Mouse (Mus musculus) embryonic stem cell, embryonic (primary cell): ENCODE measurements around the gene Scarb1.

Experiments
- CTCF ChIA-PET, 4 experiments: fragments of 300-600 bp in 2 of 4; fragments of 350-600 bp in 2 of 4; sonication (Branson Sonifier 250); formaldehyde crosslinking; loops; one replicate each; lab custom pipeline; 2022; ENCODE audit warnings: inconsistent platforms in 2 of 4; lab: Charles Lee
- POLR2A ChIA-PET, 4 experiments: fragments of 300-600 bp in 2 of 4; fragments of 350-600 bp in 2 of 4; sonication (Branson Sonifier 250); formaldehyde crosslinking; loops; one replicate each; lab custom pipeline; 2022; ENCODE audit warnings: antibody characterized with exemption in 4 of 4, inconsistent platforms in 1 of 4; lab: Charles Lee

Gene Scarb1

GRCm38 (mm10) chr5:125309193-125309592 is 31.7 kb downstream of the Scarb1 start:
- ChIA-PET POLR2A (interaction anchor here in 1 of 4 experiments (1.3 kb wide), 1 partner anchor 31 kb away, joined by 6 read pairs; the partner anchor contains the start of gene Scarb1), CTCF (no interaction called here)

- POLR2A ChIA-PET, result interaction anchor here in 1 of 4 experiments (2.1 kb wide), 1 partner anchor 12 kb away, joined by 4 read pairs; no protein-coding TSS in a partner anchor
Measured at GRCm38 (mm10) chr5:125306824-125307223, 34.1 kb downstream of the Scarb1 start.

DNA sequence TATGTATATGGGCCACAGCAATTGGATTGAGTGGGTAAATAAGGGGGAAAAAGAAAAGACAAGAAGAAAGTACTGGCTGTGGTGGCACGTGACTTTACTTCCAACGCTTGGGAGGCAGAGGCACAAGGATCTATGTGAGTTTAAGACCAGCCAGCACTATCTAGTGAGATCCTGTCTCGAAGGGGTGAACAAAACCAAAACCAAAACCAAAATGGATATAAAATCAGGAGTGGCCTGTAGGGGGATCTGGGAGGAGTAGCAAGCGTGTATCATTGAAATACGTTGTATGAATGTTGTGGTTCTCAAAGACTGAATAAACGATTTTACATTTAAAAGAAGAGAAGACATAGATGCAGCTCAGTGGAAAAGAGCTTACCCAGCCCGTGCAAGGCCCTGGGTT is 34.5 kb downstream of the Scarb1 start:
- CTCF ChIA-PET, result interaction anchor here in 1 of 4 experiments (0.5 kb wide), 1 partner anchor 33 kb away, joined by 3 read pairs; no protein-coding TSS in a partner anchor
- POLR2A ChIA-PET, result interaction anchor here in 2 of 4 experiments (0.9 to 2.1 kb wide), 3 partner anchors 12 to 106 kb away, joined by 3 to 4 read pairs (median 3); no protein-coding TSS in a partner anchor

More at GRCm38 (mm10) chr5:125306824-125307223, 34.1 kb downstream of the Scarb1 start:
- CTCF ChIA-PET, result no interaction called here

GRCm38 (mm10) chr5:125305229-125306081 is 35.4 kb downstream of the Scarb1 start:
- ChIA-PET POLR2A (interaction anchor here in 3 of 4 experiments (0.5 to 1.9 kb wide), 11 partner anchors 18 to 249 kb away, joined by 3 to 11 read pairs (median 4); partner anchors contain the start of genes Gm10382 (in 1 of the 3) and Scarb1 (in 1 of the 3)), CTCF (interaction anchor here in 2 of 4 experiments (0.5 to 1.6 kb wide), 5 partner anchors 30 to 63 kb away, joined by 3 to 10 read pairs (median 3); no protein-coding TSS in a partner anchor)

DNA sequence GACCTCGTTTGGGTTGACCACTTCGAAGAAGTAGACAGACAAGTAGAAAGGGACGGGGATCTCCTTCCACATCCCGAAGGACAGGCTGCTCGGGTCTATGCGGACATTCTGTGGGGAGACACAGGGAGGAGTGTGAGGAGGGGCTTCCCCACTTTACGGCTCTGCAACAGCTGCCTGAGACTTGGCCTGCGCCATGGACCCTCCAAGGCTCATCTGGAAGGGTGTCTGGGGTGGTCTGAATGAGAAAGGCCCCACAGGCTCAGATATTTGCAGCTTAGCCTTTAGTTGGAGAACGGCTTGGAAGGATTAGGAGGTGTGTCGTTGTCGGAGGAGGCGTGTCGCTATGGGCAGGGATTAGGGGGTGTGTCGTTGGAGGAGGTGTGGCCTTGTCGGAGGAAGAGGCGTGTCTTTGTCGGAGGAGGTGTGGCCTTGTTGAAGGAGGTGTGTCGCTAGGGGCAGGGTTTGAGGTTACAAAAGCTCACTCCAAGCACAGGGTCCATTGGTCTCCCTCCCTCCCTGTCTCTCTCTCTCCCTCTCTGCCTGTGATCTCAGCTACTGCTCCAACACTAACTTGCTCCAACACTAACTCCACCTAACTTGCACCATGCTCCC is 36.5 kb downstream of the Scarb1 start:
- CTCF ChIA-PET, result interaction anchor here (0.6 to 1.6 kb wide), 11 partner anchors 25 to 1397 kb away, joined by 3 to 10 read pairs (median 4); partner anchors contain the start of genes Denr (in 1 of the 4) and Scarb1 (in 1 of the 4)
- POLR2A ChIA-PET, result interaction anchor here in 3 of 4 experiments (0.7 to 1.9 kb wide), 12 partner anchors 12 to 89 kb away, joined by 3 to 11 read pairs (median 4); partner anchors contain the start of genes Gm10382 (in 1 of the 3) and Scarb1 (in 1 of the 3)

- CTCF ChIA-PET, result interaction anchor here in 1 of 4 experiments (1.1 kb wide), 1 partner anchor 65 kb away, joined by 3 read pairs; no protein-coding TSS in a partner anchor
- POLR2A ChIA-PET, result interaction anchor here in 1 of 4 experiments (0.6 to 0.8 kb wide), 2 partner anchors 15 to 17 kb away, joined by 3 read pairs; no protein-coding TSS in a partner anchor
Measured at GRCm38 (mm10) chr5:125303055-125303454, 37.8 kb downstream of the Scarb1 start.

DNA sequence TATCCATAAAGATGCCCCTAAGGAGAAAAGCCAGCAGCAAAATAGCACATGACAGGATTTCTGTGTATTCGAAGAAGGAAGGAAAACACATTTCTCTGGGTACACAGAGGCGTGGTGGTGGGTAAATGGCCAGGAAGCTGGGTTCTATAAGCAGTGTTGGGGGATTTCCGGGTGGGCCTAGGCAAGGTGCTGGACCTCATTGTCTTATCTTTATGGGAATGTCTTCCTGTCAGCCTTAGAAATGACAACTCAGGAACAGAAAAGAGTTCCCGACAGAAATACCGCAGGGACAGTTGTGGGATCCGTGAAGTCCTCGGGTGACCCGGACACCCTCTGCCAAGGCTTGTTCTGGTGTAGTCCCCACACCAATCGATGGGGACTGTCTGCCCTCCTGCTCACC is 42.7 kb downstream of the Scarb1 start:
- POLR2A ChIA-PET, result interaction anchor here in 1 of 4 experiments (2.0 kb wide), 1 partner anchor 43 kb away, joined by 7 read pairs; the partner anchor contains the start of gene Scarb1
- CTCF ChIA-PET, result no interaction called here

DNA sequence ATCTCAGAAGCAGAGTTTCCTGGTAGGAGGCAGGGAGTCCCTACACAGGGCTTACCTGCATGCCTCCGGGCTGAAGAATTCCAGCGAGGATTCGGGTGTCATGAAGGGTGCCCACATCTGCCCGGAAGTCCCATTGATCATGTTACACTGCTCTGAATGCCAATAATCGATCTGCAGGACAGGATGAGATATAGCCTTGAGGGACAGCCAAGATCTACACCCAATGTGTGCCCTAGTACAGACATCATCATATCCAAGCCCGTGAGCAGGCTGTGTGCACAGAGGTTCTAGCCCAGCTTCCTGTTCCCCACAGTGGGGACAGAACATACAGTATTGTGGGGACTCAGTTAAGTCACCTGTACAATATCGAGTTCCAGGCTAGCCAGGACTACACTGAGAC is 43.7 kb downstream of the Scarb1 start:
- POLR2A ChIA-PET, result interaction anchor here in 1 of 4 experiments (1.5 to 2.0 kb wide), 2 partner anchors 17 to 44 kb away, joined by 4 to 7 read pairs; partner anchors contain the start of gene Scarb1
- CTCF ChIA-PET, result interaction anchor here in 2 of 4 experiments (0.5 to 1.0 kb wide), 2 partner anchors 71 to 93 kb away, joined by 3 to 4 read pairs; no protein-coding TSS in a partner anchor

DNA sequence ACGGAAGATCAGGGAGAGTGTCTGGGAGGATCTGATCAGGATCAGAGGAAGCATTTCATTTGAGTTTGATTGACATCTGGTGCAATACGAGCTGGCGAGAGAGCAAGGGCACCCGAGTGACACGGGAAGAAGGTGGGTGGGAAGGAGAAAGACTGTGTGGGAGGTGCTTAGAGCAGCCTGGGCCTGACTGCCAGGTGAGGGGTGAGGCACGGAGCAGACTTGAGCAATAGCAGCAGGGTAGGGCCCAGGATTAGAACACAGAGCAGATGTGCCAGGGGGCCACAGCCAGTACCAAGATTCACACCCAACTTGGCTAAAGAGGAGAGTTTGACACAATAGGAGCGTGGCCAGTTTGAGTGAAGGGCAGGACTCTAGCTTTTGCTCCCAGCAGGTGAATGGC is 47.9 kb downstream of the Scarb1 start:
- CTCF ChIA-PET, result interaction anchor here in 2 of 4 experiments (0.6 kb wide), 3 partner anchors 25 to 533 kb away, joined by 3 to 8 read pairs (median 3); no protein-coding TSS in a partner anchor
- POLR2A ChIA-PET, result interaction anchor here in 3 of 4 experiments (0.6 to 1.4 kb wide), 4 partner anchors 9 to 26 kb away, joined by 3 to 7 read pairs (median 3); no protein-coding TSS in a partner anchor

DNA sequence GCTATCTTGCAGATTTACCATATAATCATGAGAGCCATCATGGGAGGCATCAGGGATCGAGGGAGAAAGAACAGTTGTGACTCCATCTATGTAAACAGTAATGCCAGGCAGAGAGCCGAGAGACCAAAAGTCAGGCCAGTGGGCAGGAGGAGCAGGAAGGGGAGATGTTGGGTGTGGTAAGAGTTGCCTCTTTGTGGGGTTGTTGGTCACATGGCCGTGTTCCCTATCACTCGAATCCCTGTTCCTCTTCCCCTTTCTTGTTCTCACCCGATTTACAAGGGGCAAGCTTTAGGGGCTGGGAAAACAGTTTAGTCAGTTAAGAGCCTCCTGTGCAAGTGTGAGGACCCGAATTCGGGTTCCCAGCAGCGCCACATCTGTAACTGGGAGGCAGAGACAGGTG is 49.0 kb downstream of the Scarb1 start:
- POLR2A ChIA-PET, result interaction anchor here in 2 of 4 experiments (0.6 to 1.0 kb wide), 2 partner anchors 12 to 102 kb away, joined by 3 to 5 read pairs; no protein-coding TSS in a partner anchor
- CTCF ChIA-PET, result interaction anchor here in 2 of 4 experiments (0.6 to 0.8 kb wide), 2 partner anchors 21 to 389 kb away, joined by 3 read pairs; no protein-coding TSS in a partner anchor

GRCm38 (mm10) chr5:125291387-125291786 is 49.5 kb downstream of the Scarb1 start:
- CTCF ChIA-PET, result interaction anchor here in 1 of 4 experiments (0.8 kb wide), 1 partner anchor 21 kb away, joined by 3 read pairs; no protein-coding TSS in a partner anchor
- POLR2A ChIA-PET, result interaction anchor here in 1 of 4 experiments (0.6 kb wide), 1 partner anchor 103 kb away, joined by 5 read pairs; no protein-coding TSS in a partner anchor

DNA sequence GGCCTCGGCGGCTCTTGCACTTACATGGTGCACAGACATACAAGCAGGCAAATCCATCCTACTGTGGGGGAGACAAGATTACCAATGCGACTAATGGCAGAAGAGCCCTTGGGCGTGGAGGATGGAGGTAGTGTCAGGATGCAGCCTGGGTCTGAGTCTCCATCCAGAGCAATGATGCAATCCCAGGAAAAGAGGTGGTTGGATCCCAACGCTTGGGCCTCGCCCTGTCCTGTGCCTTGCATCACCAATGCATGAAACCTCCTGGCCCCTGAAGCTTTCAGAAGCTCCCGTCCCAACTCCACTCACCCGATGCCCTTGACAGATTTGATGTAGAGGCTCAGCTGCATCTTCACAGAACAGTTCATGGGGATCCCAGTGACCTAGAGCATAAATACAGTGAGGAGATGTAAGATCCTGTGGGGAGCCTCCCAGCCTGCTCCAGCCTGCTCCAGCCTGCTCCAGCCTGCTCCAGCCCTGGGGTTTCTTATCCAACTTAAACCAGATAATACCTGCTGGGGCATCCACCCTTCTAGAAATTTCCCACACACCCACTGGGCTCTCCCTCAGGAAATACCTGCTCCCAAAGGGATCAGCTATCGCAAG is 53.7 kb downstream of the Scarb1 start:
- ChIA-PET POLR2A (interaction anchor here (0.7 to 2.4 kb wide), 7 partner anchors 16 to 140 kb away, joined by 3 to 5 read pairs (median 3); no protein-coding TSS in a partner anchor), CTCF (interaction anchor here in 3 of 4 experiments (0.6 to 1.8 kb wide), 8 partner anchors 8 to 81 kb away, joined by 3 to 7 read pairs (median 4); no protein-coding TSS in a partner anchor)

DNA sequence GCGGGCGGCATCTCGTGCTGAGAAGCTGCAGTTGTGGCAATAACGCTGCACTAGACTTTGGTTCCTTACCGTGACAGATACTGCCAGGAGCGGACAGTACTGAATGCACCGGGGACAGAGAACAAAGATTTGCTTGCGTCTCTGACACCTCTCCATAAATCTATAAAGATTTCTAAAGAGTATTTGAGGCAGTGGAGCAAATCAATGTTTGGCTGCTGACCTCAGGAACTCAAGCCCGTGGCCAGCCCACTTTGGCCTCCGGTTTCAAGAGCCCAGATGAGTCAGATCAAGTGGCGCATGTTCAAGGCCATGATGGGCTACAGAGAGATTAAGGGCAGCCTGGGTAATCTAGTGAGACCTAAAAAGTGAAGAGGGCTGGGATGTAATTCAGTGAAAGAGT is 54.8 kb downstream of the Scarb1 start:
- CTCF ChIA-PET, result interaction anchor here in 2 of 4 experiments (0.5 to 3.6 kb wide), 4 partner anchors 8 to 103 kb away, joined by 3 to 19 read pairs (median 8); partner anchors contain the start of gene Gm10382 (in 1 of the 2)
- POLR2A ChIA-PET, result interaction anchor here in 1 of 4 experiments (0.9 to 1.5 kb wide), 3 partner anchors 10 to 19 kb away, joined by 3 to 4 read pairs (median 3); no protein-coding TSS in a partner anchor

GRCm38 (mm10) chr5:125283748-125284640 is 56.9 kb downstream of the Scarb1 start:
- POLR2A ChIA-PET, result interaction anchor here in 3 of 4 experiments (0.5 to 2.3 kb wide), 9 partner anchors 9 to 109 kb away, joined by 3 to 7 read pairs (median 3); partner anchors contain the start of gene Scarb1 (in 1 of the 3)
- CTCF ChIA-PET, result interaction anchor here (0.5 to 3.6 kb wide), 9 partner anchors 10 to 494 kb away, joined by 3 to 19 read pairs (median 4); no protein-coding TSS in a partner anchor

GRCm38 (mm10) chr5:125279216-125279615 is 61.7 kb downstream of the Scarb1 start:
- POLR2A ChIA-PET, result interaction anchor here in 3 of 4 experiments (0.7 to 1.3 kb wide), 6 partner anchors 11 to 89 kb away, joined by 3 to 5 read pairs (median 3); partner anchors contain the start of gene Scarb1 (in 1 of the 3)
- CTCF ChIA-PET, result interaction anchor here (0.7 to 2.2 kb wide), 16 partner anchors 7 to 379 kb away, joined by 3 to 31 read pairs (median 4); no protein-coding TSS in a partner anchor
